Mouse (Mus musculus) heart, embryonic 12.5 days (tissue): ENCODE results near the gene Ndel1. TPM values are rescaled to one million over a fixed set of nuclear protein-coding genes. Genes with fewer than 3 reads are reported as not detected.
A peak's percentile ranks its signal among the peaks of the same experiment; 100 is the strongest.

ENCODE experiments used
- ATAC-seq: fragments of 200-750 bp; cut with Nextera tagmentation; 2 replicates; pipeline ENCODE4 v1.8.0; 2017; ENCODE audit warnings: moderate TSS enrichment, moderate library complexity; ENCODE audit not compliant: insufficient number of reproducible peaks, low FRiP score
- H3K27ac ChIP-seq: fragments of 300-500 bp; sonication (generic); 2 replicates; pipeline ENCODE4 v1.5.1; 2016; ENCODE audit warnings: mild to moderate bottlenecking, moderate library complexity; ENCODE audit not compliant: poor library complexity, severe bottlenecking
- H3K27me3 ChIP-seq: fragments of 300-500 bp; sonication (generic); replicated peaks from 2 replicates; pipeline ENCODE4 v1.6.1; 2016; ENCODE audit warnings: mild to moderate bottlenecking, moderate library complexity
- H3K36me3 ChIP-seq: fragments of 300-500 bp; sonication (generic); 2 replicates; pipeline ENCODE4 v1.6.1; 2016; ENCODE audit warnings: mild to moderate bottlenecking, moderate library complexity
- H3K4me1 ChIP-seq: fragments of 300-500 bp; sonication (generic); replicated peaks from 2 replicates; pipeline ENCODE4 v1.6.1; 2016; ENCODE audit warnings: mild to moderate bottlenecking
- H3K4me2 ChIP-seq: fragments of 300-500 bp; sonication (generic); 2 replicates; pipeline ENCODE4 v1.6.1; 2016; ENCODE audit warnings: mild to moderate bottlenecking, moderate library complexity
- H3K4me3 ChIP-seq: fragments of 300-500 bp; sonication (generic); 2 replicates; pipeline ENCODE4 v1.5.1; 2016; ENCODE audit warnings: mild to moderate bottlenecking
- H3K9ac ChIP-seq: fragments of 300-500 bp; sonication (generic); 2 replicates; pipeline ENCODE4 v1.6.1; 2016; ENCODE audit warnings: mild to moderate bottlenecking, moderate library complexity
- H3K9me3 ChIP-seq: fragments of 300-500 bp; sonication (generic); replicated peaks from 2 replicates; pipeline ENCODE4 v1.6.1; 2016; ENCODE audit warnings: mild to moderate bottlenecking, moderate library complexity
- WGBS: fragments of 180-500 bp; shearing (Covaris S2); methylation state at CpG from one replicate; pipeline ENCODE4 v1.1.7; 2016; 5-methylcytosine and 5-hydroxymethylcytosine counted together
- polyA plus RNA-seq: library from polyadenylated mRNA; unstranded; fragments of >200 nt; fragmentation: Nextera tagmentation; extraction: Ambion mirVana; gene quantifications from 2 replicates; pipeline ENCODE4 v1.2.1, GENCODE M21; 2016

The Ndel1 gene
- polyA plus RNA-seq, 1 experiment from 2014 or later, result 62.7 TPM

DNA sequence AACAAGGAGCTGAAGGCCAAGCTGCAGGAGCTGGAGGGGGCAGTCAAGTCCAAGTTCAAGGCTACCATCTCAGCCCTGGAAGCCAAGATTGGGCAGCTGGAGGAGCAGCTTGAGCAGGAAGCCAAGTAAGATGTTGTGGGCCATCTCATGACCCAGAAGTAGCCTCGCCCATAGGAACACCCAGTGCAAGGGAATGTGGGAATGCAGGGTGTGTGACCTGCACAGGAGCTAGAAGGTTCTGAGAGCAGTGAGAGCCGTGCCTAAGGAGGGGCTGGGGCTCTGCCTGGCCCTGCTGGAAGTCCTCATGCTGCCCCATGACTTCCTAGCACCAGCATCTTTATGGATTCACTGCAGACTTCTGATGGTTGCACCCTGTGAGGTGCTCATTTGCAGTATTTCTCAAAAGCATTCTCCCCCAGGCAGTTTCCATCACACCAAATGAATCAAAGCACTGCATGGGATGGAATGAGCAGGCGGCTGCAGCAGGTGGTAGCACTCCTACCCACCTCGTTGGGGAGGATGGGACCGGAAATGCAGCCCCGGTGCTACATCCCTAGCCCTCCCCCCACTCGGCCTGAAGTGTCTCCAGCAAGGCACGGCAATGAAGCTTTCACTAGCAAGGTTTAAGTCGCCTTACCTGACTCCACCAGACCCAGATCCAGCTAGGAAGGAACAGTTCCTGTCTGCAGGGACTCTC, 59.6 kb downstream of the Ndel1 start:
- H3K9me3 ChIP-seq, result no peaks in the 10 kb centered on the region
- H3K36me3 ChIP-seq, result peaks cover 95% of the 10 kb centered on the region
- H3K9ac ChIP-seq, result no peak overlapping the region
- no peak overlapping the region for H3K4me3 ChIP-seq
- no peak overlapping the region for H3K27ac ChIP-seq
- no peaks in the 10 kb centered on the region for H3K4me1 ChIP-seq
- no peaks in the 10 kb centered on the region for H3K27me3 ChIP-seq
- no peak overlapping the region for H3K4me2 ChIP-seq
- 80% methylated on average over 9 of the region's 9 CpGs for WGBS
- no peak for ATAC-seq

- no peaks in the 10 kb centered on the region for H3K9me3 ChIP-seq
- WGBS, result 38% methylated on average over 6 of the region's 6 CpGs
- ATAC-seq, result no peak
- H3K4me2 ChIP-seq, result no peak overlapping the region
- no peak overlapping the region for H3K9ac ChIP-seq
- H3K4me1 ChIP-seq, result no peaks in the 10 kb centered on the region
- no peaks in the 10 kb centered on the region for H3K27me3 ChIP-seq
- H3K27ac ChIP-seq, result no peak overlapping the region
- H3K4me3 ChIP-seq, result no peak overlapping the region
- H3K36me3 ChIP-seq, result peaks cover 98% of the 10 kb centered on the region
Observed at GRCm38 (mm10) chr11:68807787-68808186, 63.9 kb downstream of the Ndel1 start.

DNA sequence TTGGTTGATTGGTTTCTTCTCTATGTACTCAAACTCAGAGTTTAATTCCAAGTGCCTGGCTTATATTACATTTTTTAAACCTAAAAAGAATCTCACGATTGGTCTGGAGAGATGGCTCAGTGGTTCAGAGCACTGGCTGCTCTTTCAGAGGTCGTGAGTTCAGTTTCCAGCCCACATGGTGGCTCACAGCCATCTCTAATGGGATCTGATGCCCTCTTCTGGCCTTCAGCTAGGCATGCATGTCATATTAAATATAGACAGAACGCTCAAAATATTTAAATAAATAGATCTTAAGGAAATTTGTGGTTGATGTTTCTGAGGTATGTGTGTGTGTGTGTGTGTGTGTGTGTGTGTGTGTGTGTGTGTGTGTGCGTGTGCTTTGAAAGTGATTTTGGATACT, 66.5 kb downstream of the Ndel1 start:
- Histone ChIP-seq H3K9me3 (no peaks in the 10 kb centered on the region), H3K4me3 (no peak overlapping the region), H3K4me1 (no peaks in the 10 kb centered on the region), H3K27me3 (no peaks in the 10 kb centered on the region), H3K9ac (no peak overlapping the region), H3K4me2 (no peak overlapping the region), H3K27ac (no peak overlapping the region), H3K36me3 (peaks cover 98% of the 10 kb centered on the region)
- no peak for ATAC-seq
- 74% methylated on average over 4 of the region's 4 CpGs for WGBS

DNA sequence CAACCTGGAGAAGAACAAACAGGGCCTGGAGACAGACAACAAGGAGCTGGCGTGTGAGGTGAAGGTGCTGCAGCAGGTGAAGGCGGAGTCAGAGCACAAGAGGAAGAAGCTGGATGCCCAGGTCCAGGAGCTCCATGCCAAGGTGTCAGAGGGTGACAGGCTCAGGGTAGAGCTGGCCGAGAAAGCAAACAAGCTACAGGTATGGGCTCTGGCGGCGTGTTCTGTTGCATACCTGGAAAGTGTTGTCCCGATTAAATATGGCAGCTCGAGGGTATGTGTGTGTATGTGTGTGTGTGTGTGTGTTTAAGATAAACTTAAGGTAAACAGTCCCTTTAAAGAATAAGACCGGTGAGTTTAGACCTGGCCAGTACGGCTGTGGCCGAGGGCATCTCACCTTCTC, 73.4 kb downstream of the Ndel1 start:
- Histone ChIP-seq H3K4me2 (no peak overlapping the region), H3K27me3 (no peaks in the 10 kb centered on the region), H3K4me1 (no peaks in the 10 kb centered on the region), H3K27ac (no peak overlapping the region), H3K9me3 (no peaks in the 10 kb centered on the region), H3K36me3 (peaks cover 99% of the 10 kb centered on the region), H3K9ac (no peak overlapping the region), H3K4me3 (no peak overlapping the region)
- no peak for ATAC-seq
- whole genome bisulfite sequencing, result 93% methylated on average over 10 of the region's 10 CpGs

- Histone ChIP-seq H3K27ac (no peak overlapping the region), H3K4me2 (no peak overlapping the region), H3K9ac (no peak overlapping the region), H3K4me3 (no peak overlapping the region), H3K27me3 (no peaks in the 10 kb centered on the region), H3K9me3 (no peaks in the 10 kb centered on the region), H3K4me1 (no peaks in the 10 kb centered on the region), H3K36me3 (peaks cover 99% of the 10 kb centered on the region)
- ATAC-seq, result no peak
- WGBS, result 91% methylated on average over 9 of the region's 9 CpGs
Observed at GRCm38 (mm10) chr11:68791794-68792193, 79.9 kb downstream of the Ndel1 start.

GRCm38 (mm10) chr11:68790720-68791119, 80.9 kb downstream of the Ndel1 start:
- no peak for ATAC-seq
- H3K4me3 ChIP-seq, result no peak overlapping the region
- H3K27me3 ChIP-seq, result no peaks in the 10 kb centered on the region
- H3K9ac ChIP-seq, result no peak overlapping the region
- peaks cover 100% of the 10 kb centered on the region for H3K36me3 ChIP-seq
- H3K9me3 ChIP-seq, result no peaks in the 10 kb centered on the region
- H3K27ac ChIP-seq, result no peak overlapping the region
- no peak overlapping the region for H3K4me2 ChIP-seq
- 92% methylated on average over 10 of the region's 10 CpGs for WGBS
- H3K4me1 ChIP-seq, result no peaks in the 10 kb centered on the region

GRCm38 (mm10) chr11:68787222-68787621, 84.4 kb downstream of the Ndel1 start:
- ATAC-seq, result no peak
- Histone ChIP-seq H3K4me1 (no peaks in the 10 kb centered on the region), H3K9ac (no peak overlapping the region), H3K27ac (no peak overlapping the region), H3K9me3 (no peaks in the 10 kb centered on the region), H3K4me3 (no peak overlapping the region), H3K27me3 (no peaks in the 10 kb centered on the region), H3K4me2 (no peak overlapping the region), H3K36me3 (peaks cover 99% of the 10 kb centered on the region)
- WGBS, result 89% methylated on average over 9 of the region's 9 CpGs

DNA sequence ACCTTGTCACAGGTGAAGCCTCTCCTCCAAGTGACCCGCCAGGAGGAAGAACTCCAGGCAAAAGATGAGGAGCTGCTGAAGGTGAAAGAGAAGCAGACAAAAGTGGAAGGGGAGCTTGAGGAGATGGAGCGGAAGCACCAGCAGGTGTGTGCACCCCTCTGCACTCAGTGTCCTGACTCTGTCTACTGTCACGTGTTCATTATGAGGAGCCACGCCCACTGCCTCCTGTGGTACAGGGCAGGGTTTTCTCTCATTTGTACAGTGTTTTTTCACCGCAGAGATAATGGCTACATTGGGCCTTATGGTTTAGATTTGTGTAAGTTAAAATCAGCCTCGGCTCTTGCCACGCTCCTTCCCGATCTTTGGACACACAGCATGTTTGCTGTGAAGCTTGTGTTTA, 85.8 kb downstream of the Ndel1 start:
- WGBS, result 82% methylated on average over 8 of the region's 8 CpGs
- H3K4me3 ChIP-seq, result no peak overlapping the region
- H3K27me3 ChIP-seq, result no peaks in the 10 kb centered on the region
- H3K9ac ChIP-seq, result no peak overlapping the region
- H3K27ac ChIP-seq, result no peak overlapping the region
- H3K36me3 ChIP-seq, result peaks cover 98% of the 10 kb centered on the region
- no peak for ATAC-seq
- no peak overlapping the region for H3K4me2 ChIP-seq
- H3K4me1 ChIP-seq, result peaks cover 11% of the 10 kb centered on the region
- H3K9me3 ChIP-seq, result no peaks in the 10 kb centered on the region

DNA sequence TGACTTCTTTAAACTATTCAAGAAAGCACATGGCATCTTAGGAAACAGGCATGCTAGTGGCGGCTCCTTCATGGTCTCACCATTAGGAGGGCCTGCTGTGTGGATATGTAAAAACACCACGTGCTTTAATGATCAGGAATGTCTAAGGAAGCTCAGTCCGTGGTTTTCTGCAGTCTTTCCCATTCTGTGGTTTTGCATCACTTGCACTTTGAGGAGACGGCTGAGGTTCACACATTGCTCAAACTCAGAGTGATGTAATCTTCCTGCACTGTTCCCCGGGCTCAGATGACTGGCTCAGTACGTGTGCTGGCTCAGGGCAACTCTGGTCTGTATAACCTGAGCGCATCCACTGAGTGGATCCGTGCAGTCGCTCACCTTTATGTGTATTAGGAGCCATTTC, 89.3 kb downstream of the Ndel1 start:
- Histone ChIP-seq H3K36me3 (peaks cover 76% of the 10 kb centered on the region), H3K4me2 (no peak overlapping the region), H3K4me1 (peaks cover 35% of the 10 kb centered on the region), H3K9me3 (no peaks in the 10 kb centered on the region), H3K27ac (no peak overlapping the region), H3K9ac (no peak overlapping the region), H3K4me3 (no peak overlapping the region), H3K27me3 (no peaks in the 10 kb centered on the region)
- 82% methylated on average over 9 of the region's 9 CpGs for WGBS
- ATAC-seq, result no peak

- Histone ChIP-seq H3K9ac (no peak overlapping the region; the same call in 1 of the 2 replicates), H3K4me1 (peaks cover 35% of the 10 kb centered on the region), H3K4me2 (peak overlapping the region; percentile 14; the same call in 1 of the 2 replicates), H3K9me3 (no peaks in the 10 kb centered on the region), H3K27me3 (no peaks in the 10 kb centered on the region), H3K4me3 (no peak overlapping the region), H3K36me3 (peaks cover 73% of the 10 kb centered on the region), H3K27ac (peak overlapping the region; percentile 72)
- ATAC-seq, result peak; percentile 81
- WGBS, result 23% methylated on average over 14 of the region's 14 CpGs
Observed at GRCm38 (mm10) chr11:68780466-68781114, 91.1 kb downstream of the Ndel1 start.

DNA sequence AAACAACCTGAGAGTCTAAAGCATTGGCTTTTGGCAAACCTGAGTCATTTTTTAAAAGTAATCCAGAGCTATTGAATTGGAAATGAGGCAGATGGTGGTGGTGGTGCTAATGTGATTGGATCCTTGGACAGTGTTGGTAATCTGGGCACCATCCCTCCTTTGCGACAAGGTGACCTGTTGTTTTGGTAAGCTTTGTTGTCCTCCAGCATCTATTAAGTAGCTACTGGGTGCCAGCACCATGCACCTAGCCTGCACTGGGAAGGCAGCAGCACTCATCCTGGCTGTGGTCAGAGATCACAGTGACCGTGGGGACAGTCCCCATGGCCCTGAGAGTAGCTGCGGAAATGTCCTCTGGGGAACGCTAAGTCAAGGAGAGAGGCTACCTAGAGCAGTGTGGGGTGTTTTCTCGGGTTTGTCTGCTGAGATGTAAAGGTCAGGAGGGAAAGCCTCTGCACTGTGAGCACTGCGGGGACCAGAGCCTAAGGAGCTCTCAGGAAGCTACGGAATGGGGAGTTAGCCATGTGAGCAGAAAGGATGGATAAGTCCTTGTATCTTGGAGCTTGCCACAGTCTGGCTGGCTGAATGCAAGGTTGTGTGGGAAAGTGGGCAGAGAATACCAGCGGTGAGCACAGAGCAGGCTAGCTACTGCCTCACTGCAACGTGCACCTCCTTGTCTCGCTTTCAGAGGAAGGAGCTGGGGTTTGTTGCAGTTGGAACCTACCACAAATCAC, 91.8 kb downstream of the Ndel1 start:
- Histone ChIP-seq H3K4me2 (peak overlapping the region; percentile 14), H3K36me3 (peaks cover 73% of the 10 kb centered on the region), H3K4me3 (no peak overlapping the region), H3K27me3 (no peaks in the 10 kb centered on the region), H3K9me3 (no peaks in the 10 kb centered on the region), H3K4me1 (peaks cover 35% of the 10 kb centered on the region), H3K9ac (peak overlapping the region; percentile 2; the same call in 1 of the 2 replicates), H3K27ac (peak overlapping the region; percentile 72)
- WGBS, result 40% methylated on average over 10 of the region's 10 CpGs
- ATAC-seq, result peak; percentile 70; the same call in 1 of the 2 replicates
